12 mouse cellular contexts compared by ENCODE assay signal in genomic region chr3:9513703-9514110, GRCm38 (mm10).
DNase-seq lines count a peak whose midpoint lies in the region; ATAC-seq lines count a peak whose summit lies in the region.
"Had no signal": no experiment of that assay in that cellular context is flagged by ENCODE, and none has a peak within 500 bp of the region (broad histone marks: within the 10 kb centered on the region; RNA-seq: fewer than 3 reads in every experiment).

No protein-coding gene starts in this region.

- no peak overlapping the region for H3K9ac ChIP-seq in kidney, embryonic 14.5 days (ENCODE audit: low read depth, low read length)
- 0 out of 2 replicates have a peak overlapping the region, but pooled peaks have one; percentile 12 for H3K9ac ChIP-seq in hindbrain, embryonic 14.5 days
- no peak overlapping the region for H3K9ac ChIP-seq in neural tube, embryonic 15.5 days (replicated peaks)
- H3K9ac ChIP-seq: limb, embryonic 13.5 days had no signal

- H3K4me3 ChIP-seq in kidney, embryonic 14.5 days (ENCODE audit: low read length), result no peak overlapping the region
- no peak overlapping the region for H3K4me3 ChIP-seq in hindbrain, embryonic 14.5 days (replicated peaks; ENCODE audit: low read length)
- no peak overlapping the region for H3K4me3 ChIP-seq in neural tube, embryonic 15.5 days (replicated peaks)
- H3K4me3 ChIP-seq: limb, embryonic 13.5 days had no signal

- H3K4me1 ChIP-seq in kidney, embryonic 14.5 days (ENCODE audit: control insufficient read depth, insufficient read depth, low read length), result 0 out of 2 replicates have a peak, but pooled peaks cover 3% of the 10 kb centered on the region
- peaks cover 11% of the 10 kb centered on the region for H3K4me1 ChIP-seq in hindbrain, embryonic 14.5 days (replicated peaks; ENCODE audit: control insufficient read depth, insufficient read depth, low read length)
- peaks cover 18% of the 10 kb centered on the region for H3K4me1 ChIP-seq in neural tube, embryonic 15.5 days

- H3K4me2 ChIP-seq in kidney, embryonic 14.5 days (replicated peaks; ENCODE audit: low read depth, low read length), result no peak overlapping the region
- H3K4me2 ChIP-seq in hindbrain, embryonic 14.5 days (replicated peaks), result no peak overlapping the region
- no peak overlapping the region for H3K4me2 ChIP-seq in neural tube, embryonic 15.5 days
- H3K4me2 ChIP-seq: limb, embryonic 13.5 days had no signal

- H3K9me3 ChIP-seq in kidney, embryonic 14.5 days (ENCODE audit: control insufficient read depth, low read length), result no peaks in the 10 kb centered on the region
- no peaks in the 10 kb centered on the region for H3K9me3 ChIP-seq in hindbrain, embryonic 14.5 days (ENCODE audit: control insufficient read depth, low read length)
- no peaks in the 10 kb centered on the region for H3K9me3 ChIP-seq in neural tube, embryonic 15.5 days (replicated peaks)
- H3K9me3 ChIP-seq: limb, embryonic 13.5 days had no signal

- H3K27me3 ChIP-seq in kidney, embryonic 14.5 days (ENCODE audit: control insufficient read depth, insufficient read depth, low read length), result no peaks in the 10 kb centered on the region
- H3K27me3 ChIP-seq in hindbrain, embryonic 14.5 days (ENCODE audit: control insufficient read depth, insufficient read depth, low read length), result no peaks in the 10 kb centered on the region
- H3K27me3 ChIP-seq in neural tube, embryonic 15.5 days (replicated peaks), result no peaks in the 10 kb centered on the region
- H3K27me3 ChIP-seq: limb, embryonic 13.5 days had no signal

- DNase-seq in embryo, embryonic 10.5 days (ENCODE audit: low spot score), result peak; percentile 41
- no peak for DNase-seq in embryo, embryonic 9.5 days (ENCODE audit: extremely low spot score)
- peak; percentile 38 for DNase-seq in kidney, adult 9 months
- DNase-seq in hindbrain, embryonic 14.5 days (ENCODE audit: low spot score), result peak; percentile 50
- no peak for DNase-seq in frontal cortex, postnatal 14 days (ENCODE audit: low spot score in 2 of 2)
- no peak for DNase-seq in layer of hippocampus, adult 8-10 months (ENCODE audit: low spot score in 2 of 2)
- DNase-seq: cerebellum, adult 8-10 months; lung, adult 2 months; thymus, adult 18-20 months had no signal

- 77% methylated on average over 7 of the region's 7 CpGs for WGBS in kidney, embryonic 14.5 days
- WGBS in hindbrain, embryonic 14.5 days, result 20% methylated on average over 7 of the region's 7 CpGs
- 15% methylated on average over 7 of the region's 7 CpGs for WGBS in neural tube, embryonic 15.5 days

- no peak overlapping the region for H3K27ac ChIP-seq in kidney, embryonic 14.5 days (ENCODE audit: low read depth, low read length)
- H3K27ac ChIP-seq in hindbrain, embryonic 14.5 days, result peak overlapping the region; percentile 53; the same call in 1 of the 2 replicates
- peak overlapping the region; percentile 45 for H3K27ac ChIP-seq in neural tube, embryonic 15.5 days (replicated peaks)
- H3K27ac ChIP-seq: limb, embryonic 13.5 days had no signal

- no peaks in the 10 kb centered on the region for H3K36me3 ChIP-seq in kidney, embryonic 14.5 days (ENCODE audit: control insufficient read depth, insufficient read depth, low read length)
- H3K36me3 ChIP-seq in hindbrain, embryonic 14.5 days (replicated peaks; ENCODE audit: control insufficient read depth, insufficient read depth), result no peaks in the 10 kb centered on the region
- H3K36me3 ChIP-seq in neural tube, embryonic 15.5 days, result no peaks in the 10 kb centered on the region
- H3K36me3 ChIP-seq: limb, embryonic 13.5 days had no signal

- ATAC-seq in kidney, embryonic 14.5 days (ENCODE audit: low FRiP score, low TSS enrichment), result no peak
- peak; percentile 70; the same call in 1 of the 2 replicates for ATAC-seq in hindbrain, embryonic 14.5 days (ENCODE audit: low FRiP score)
- ATAC-seq in neural tube, embryonic 15.5 days (ENCODE audit: low FRiP score), result peak; percentile 63

Comparison
In these comparisons a context has a peak if more than half of its experiments do, and no peak if none do; other contexts are left out.
1. DNase-seq: peak in embryo, embryonic 10.5 days (single experiment), kidney, adult 9 months (single experiment) and hindbrain, embryonic 14.5 days (single experiment); none in embryo, embryonic 9.5 days (single experiment), frontal cortex, postnatal 14 days (0 of 2) and layer of hippocampus, adult 8-10 months (0 of 2).